Mouse (Mus musculus) retina, postnatal 1 day (tissue): Measurements from ENCODE around the gene Paxip1.

Experiments used
- DNase-seq: peaks from one replicate; pipeline ENCODE4 v3.0.0-alpha.2; 2012

Gene Paxip1

DNA sequence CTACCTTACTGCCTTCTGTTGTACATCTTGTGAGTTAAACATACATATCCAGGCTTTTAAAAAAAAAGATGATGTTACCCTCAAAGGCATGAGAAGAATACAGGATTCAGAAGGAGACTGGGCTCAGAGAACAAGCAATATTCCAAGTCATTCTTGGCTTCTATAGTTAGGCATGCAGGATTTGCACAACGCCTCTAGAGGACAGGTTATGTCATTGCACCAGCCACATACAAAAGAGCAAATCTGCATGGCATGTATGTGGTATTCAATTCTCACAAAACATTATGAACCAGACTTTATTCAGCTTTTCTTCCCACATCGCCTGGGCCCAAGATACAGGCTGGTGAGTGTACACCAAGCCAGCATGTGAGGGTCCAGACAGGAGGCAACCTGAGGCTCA, 67.0 kb downstream of the Paxip1 start:
- DNase-seq = no peak

DNA sequence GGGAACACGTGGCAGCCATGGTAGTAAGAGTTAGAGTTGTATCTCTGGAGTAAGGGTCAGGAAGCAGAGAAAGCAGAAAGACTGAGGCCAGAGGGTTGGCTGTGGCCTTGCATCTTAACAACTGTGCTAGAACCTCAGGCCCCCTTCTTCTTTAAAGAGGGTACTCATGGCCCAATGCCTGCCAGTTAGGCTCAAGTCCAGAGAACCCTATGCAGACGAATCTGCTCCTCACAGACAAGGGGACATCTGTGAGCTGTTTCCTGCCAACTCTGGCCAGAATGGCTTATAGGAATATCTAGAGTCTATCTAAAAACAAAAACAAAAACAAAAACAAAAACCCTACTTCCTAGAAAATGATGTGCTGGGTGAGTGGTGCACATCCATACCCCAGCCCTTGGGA, 72.2 kb downstream of the Paxip1 start:
- DNase-seq = no peak

DNA sequence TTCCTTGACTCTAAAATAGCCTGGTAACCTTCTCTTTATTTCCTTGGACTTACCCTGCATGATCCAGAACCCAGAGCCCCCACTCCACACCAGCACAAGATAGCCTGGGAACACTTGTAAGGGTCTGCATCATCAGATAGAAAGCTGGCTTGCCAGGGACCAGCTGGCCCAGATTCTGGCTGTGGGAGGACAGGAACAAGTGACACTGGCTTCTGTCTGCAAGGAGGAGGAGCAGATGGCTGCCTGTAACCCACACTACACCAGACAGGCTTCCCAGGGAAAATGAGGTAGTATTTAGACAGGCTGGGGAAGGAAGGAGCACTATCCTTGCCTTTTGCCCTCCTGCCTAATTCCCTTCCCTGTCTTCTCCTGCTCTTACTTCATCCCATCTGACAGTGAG, 74.2 kb downstream of the Paxip1 start:
- DNase-seq = no peak

DNA sequence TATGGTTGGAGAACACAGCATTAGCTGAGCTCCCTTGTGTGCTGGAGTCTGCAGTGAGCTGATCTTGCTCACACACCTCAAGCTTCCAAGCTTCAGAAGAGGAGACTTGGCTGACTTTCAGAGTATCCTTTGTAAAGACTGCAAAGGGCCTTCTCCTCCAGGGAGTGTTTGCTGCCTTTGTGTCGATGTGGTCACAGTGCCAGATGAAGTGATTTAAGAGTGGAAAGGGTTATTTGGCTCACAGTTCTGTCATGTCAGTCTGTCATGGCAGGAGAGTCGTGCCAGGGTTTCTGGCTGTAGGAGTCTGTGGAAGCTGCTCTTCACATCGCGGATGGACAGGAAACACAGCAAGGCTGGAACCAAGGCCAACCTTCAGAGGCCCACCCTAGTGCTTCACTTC, 75.5 kb downstream of the Paxip1 start:
- no peak for DNase-seq

- no peak for DNase-seq
Measured at GRCm38 (mm10) chr5:27714356-27714755, 77.1 kb downstream of the Paxip1 start.

DNA sequence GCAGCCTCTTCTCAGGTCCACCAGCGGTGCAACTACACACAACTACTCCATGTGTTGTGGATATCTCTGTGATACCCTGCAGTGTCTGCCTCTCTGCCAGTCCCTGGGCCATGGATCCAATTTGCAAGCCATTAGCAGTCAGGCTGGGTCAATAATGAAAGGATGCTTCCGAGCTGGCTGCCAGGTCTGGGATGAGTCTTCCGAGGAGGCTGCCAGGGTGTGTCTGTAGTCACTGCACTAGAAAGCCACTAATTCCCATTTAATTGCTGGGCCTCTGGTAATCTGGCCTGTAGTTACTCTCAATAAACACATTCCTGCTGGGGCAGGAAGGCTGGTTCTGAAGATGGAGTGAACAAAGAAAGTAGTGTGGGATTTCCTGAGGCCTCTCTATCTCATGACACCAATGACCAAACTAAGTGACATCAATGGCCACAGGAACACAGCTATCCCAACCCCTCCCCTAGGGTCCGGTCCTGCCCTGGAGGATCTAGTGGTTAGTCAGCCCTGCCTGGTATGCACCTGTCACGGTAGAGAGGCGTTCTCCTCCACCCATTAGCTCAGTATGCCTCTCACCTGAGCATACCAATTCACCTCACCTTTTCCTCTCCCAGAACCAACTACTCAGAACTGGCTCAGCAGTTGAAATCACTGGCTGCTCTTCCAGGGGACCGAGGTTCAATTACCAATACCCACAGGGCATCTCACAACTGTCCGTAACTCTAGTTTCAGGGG, 79.9 kb downstream of the Paxip1 start:
- DNase-seq = no peak

- peak; percentile 65 for DNase-seq
Measured at GRCm38 (mm10) chr5:27708209-27708608, 83.3 kb downstream of the Paxip1 start.

GRCm38 (mm10) chr5:27707283-27707682, 84.2 kb downstream of the Paxip1 start:
- DNase-seq = no peak

GRCm38 (mm10) chr5:27706551-27706950, 84.9 kb downstream of the Paxip1 start:
- no peak for DNase-seq

- DNase-seq = no peak
Measured at GRCm38 (mm10) chr5:27705020-27705419, 86.5 kb downstream of the Paxip1 start.

GRCm38 (mm10) chr5:27702482-27702881, 89.0 kb downstream of the Paxip1 start:
- no peak for DNase-seq
